ENCODE assay signal across 23 mouse cellular contexts in genomic region chr4:141817706-141818105, GRCm38 (mm10). TPM values are rescaled to one million over a fixed set of nuclear protein-coding genes. Genes with fewer than 3 reads are reported as not detected.
"Had no signal": no experiment of that assay in that cellular context is flagged by ENCODE, and none has a peak within 500 bp of the region (broad histone marks: within the 10 kb centered on the region; RNA-seq: fewer than 3 reads in every experiment).

No protein-coding gene starts in this region.

- H3K9me3 ChIP-seq: liver, embryonic 15.5 days; lung, embryonic 15.5 days; megakaryocyte, embryonic 14.5 days; midbrain, embryonic 15.5 days; neural tube, embryonic 12.5 days; stomach, embryonic 15.5 days had no signal

- H3K9ac ChIP-seq: liver, embryonic 15.5 days; liver, postnatal 0 days; lung, embryonic 15.5 days; midbrain, embryonic 13.5 days; midbrain, embryonic 15.5 days; neural tube, embryonic 12.5 days; stomach, embryonic 15.5 days had no signal

- H3K4me2 ChIP-seq: liver, embryonic 15.5 days; lung, embryonic 15.5 days; midbrain, embryonic 11.5 days; midbrain, embryonic 13.5 days; midbrain, embryonic 15.5 days; neural tube, embryonic 12.5 days; stomach, embryonic 15.5 days had no signal

- H3K4me1 ChIP-seq: lung, embryonic 15.5 days; midbrain, embryonic 15.5 days had no signal

- H3K4me3 ChIP-seq: liver, embryonic 15.5 days; lung, embryonic 15.5 days; megakaryocyte, embryonic 14.5 days; midbrain, embryonic 13.5 days; midbrain, embryonic 15.5 days; neural tube, embryonic 12.5 days; stomach, embryonic 15.5 days had no signal

- ATAC-seq: liver, postnatal 0 days; lung, postnatal 0 days; midbrain, embryonic 13.5 days; midbrain, embryonic 15.5 days had no signal

- H3K27ac ChIP-seq: liver, embryonic 15.5 days; lung, embryonic 15.5 days; macrophage; midbrain, embryonic 15.5 days; neural tube, embryonic 12.5 days; stomach, embryonic 15.5 days; stomach, postnatal 0 days had no signal

- H3K27me3 ChIP-seq: liver, embryonic 15.5 days; lung, embryonic 15.5 days; midbrain, embryonic 13.5 days; midbrain, embryonic 15.5 days; neural tube, embryonic 12.5 days; stomach, embryonic 15.5 days had no signal

- DNase-seq: liver, postnatal 0 days; lung, adult 2 months; lung, postnatal 14 days; lung, postnatal 36 days; right cerebral cortex, postnatal 14 days; thymus, adult 2 months; thymus, postnatal 25 days had no signal

RNA-seq across cellular contexts. Expression of gene Cela2a, which starts 8.3 kb away (rescaled TPM):
- total RNA-seq: megakaryocyte progenitor cell, adult 5-6 weeks; midbrain, postnatal 0 days; monocyte, adult 5-6 weeks; neutrophil, adult 5-6 weeks had no signal
- polyA plus RNA-seq: lung, embryonic 15.5 days; lung, postnatal 0 days; macrophage; midbrain, embryonic 11.5 days; midbrain, embryonic 13.5 days; midbrain, postnatal 0 days; neural tube, embryonic 12.5 days; neural tube, embryonic 14.5 days had no signal

RNA-seq across cellular contexts. Expression of gene Ctrc, which starts 28.5 kb away (rescaled TPM):
- total RNA-seq: megakaryocyte progenitor cell, adult 5-6 weeks; midbrain, postnatal 0 days; monocyte, adult 5-6 weeks; neutrophil, adult 5-6 weeks had no signal
- polyA plus RNA-seq: liver, embryonic 15.5 days; liver, postnatal 0 days; lung, adult 2 months; lung, embryonic 15.5 days; lung, postnatal 0 days; macrophage; midbrain, embryonic 11.5 days; midbrain, embryonic 13.5 days; midbrain, embryonic 15.5 days; midbrain, postnatal 0 days; neural tube, embryonic 12.5 days; neural tube, embryonic 14.5 days; stomach, postnatal 0 days had no signal
